Mouse (Mus musculus) bone marrow macrophage, adult 2 months (primary cell): ENCODE data around the gene Creg2.

Experiments used
- CTCF ChIP-seq: IDR thresholded peaks from 2 replicates; pipeline ENCODE4 v1.5.1; 2012; ENCODE audit warnings: low read depth, mild to moderate bottlenecking, low read length, moderate library complexity
- POLR2A ChIP-seq: IDR thresholded peaks from 2 replicates; pipeline ENCODE4 v1.6.1; 2012; ENCODE audit warnings: mild to moderate bottlenecking, low read depth, low read length, borderline replicate concordance

DNA sequence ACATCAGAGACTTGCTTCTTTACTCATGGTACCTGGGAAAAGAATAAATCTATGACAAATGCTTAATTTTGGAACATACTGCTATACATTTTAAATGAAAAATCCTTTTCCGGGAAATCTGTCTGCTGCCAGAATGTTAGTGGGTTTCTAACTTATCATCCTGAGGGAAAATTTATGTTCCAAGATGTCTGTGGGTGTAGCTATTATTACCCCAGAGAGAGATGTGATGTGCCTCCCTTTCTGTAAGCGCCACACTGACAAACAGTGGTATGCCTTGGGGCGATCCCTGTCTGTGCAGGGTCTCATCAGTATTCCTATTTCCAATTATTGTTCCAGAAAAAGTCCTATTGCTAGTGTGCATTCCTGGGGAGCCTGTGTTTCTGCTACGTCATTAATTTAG, 11.8 kb upstream of the Creg2 start:
- TF ChIP-seq CTCF (no peak), POLR2A (no peak)
